Mouse (Mus musculus): Measurements from ENCODE around the gene 1700030J22Rik. TPM values are rescaled to one million over a fixed set of nuclear protein-coding genes. Genes with fewer than 3 reads are reported as not detected.

1700030J22Rik gene
- 0.44 TPM for polyA plus RNA-seq (2015; fragmentation: Illumina TruSeq; extraction: RNeasy Lipid Tissue Mini Kit (QIAGEN cat#74804); ENCODE audit: insufficient read depth, low read depth, low replicate concordance)

GRCm38 (mm10) chr8:116978631-116979256 lies at the start of gene 1700030J22Rik:
Gene 1700030J22Rik (minus strand): TSS chr8:116978959.

GRCm38 (mm10) chr8:116993095-116993867 lies 14.5 kb upstream of the 1700030J22Rik start, which contains the start of gene Gcsh:
Gene Gcsh (minus strand): TSS chr8:116993537.

GRCm38 (mm10) chr8:116943161-116943554 lies 35.6 kb downstream of the 1700030J22Rik start, which contains the start of gene Atmin:
Gene Atmin (plus strand): TSS chr8:116943393.

GRCm38 (mm10) chr8:116921337-116922059 lies 57.3 kb downstream of the 1700030J22Rik start, which contains the start of the genes Cmc2 and Cenpn:
Gene Cmc2 (minus strand): TSS chr8:116921455.
Gene Cenpn (plus strand): TSS chr8:116921730.

Other genes with a start within 250 kb of the 1700030J22Rik start
- gene Cdyl2, start 246.0 kb downstream of the 1700030J22Rik start, polyA plus RNA-seq (2015; fragmentation: Illumina TruSeq; extraction: RNeasy Lipid Tissue Mini Kit (QIAGEN cat#74804); ENCODE audit: insufficient read depth, low read depth, low replicate concordance) = 0.44 TPM
- 8.6 TPM for gene Cmc2, start 57.5 kb downstream of the 1700030J22Rik start, polyA plus RNA-seq (2015; fragmentation: Illumina TruSeq; extraction: RNeasy Lipid Tissue Mini Kit (QIAGEN cat#74804); ENCODE audit: insufficient read depth, low read depth, low replicate concordance)
- not detected for gene Cenpn, start 57.2 kb downstream of the 1700030J22Rik start, polyA plus RNA-seq (2015; fragmentation: Illumina TruSeq; extraction: RNeasy Lipid Tissue Mini Kit (QIAGEN cat#74804); ENCODE audit: insufficient read depth, low read depth, low replicate concordance)
- gene Atmin, start 35.6 kb downstream of the 1700030J22Rik start, polyA plus RNA-seq (2015; fragmentation: Illumina TruSeq; extraction: RNeasy Lipid Tissue Mini Kit (QIAGEN cat#74804); ENCODE audit: insufficient read depth, low read depth, low replicate concordance) = 2.3 TPM
- gene Gcsh, start 14.6 kb upstream of the 1700030J22Rik start, polyA plus RNA-seq (2015; fragmentation: Illumina TruSeq; extraction: RNeasy Lipid Tissue Mini Kit (QIAGEN cat#74804); ENCODE audit: insufficient read depth, low read depth, low replicate concordance) = 16.5 TPM
- 4.4 TPM for gene Pkd1l2, start 103.5 kb upstream of the 1700030J22Rik start, polyA plus RNA-seq (2015; fragmentation: Illumina TruSeq; extraction: RNeasy Lipid Tissue Mini Kit (QIAGEN cat#74804); ENCODE audit: insufficient read depth, low read depth, low replicate concordance)
- gene Bco1, start 116.9 kb upstream of the 1700030J22Rik start, polyA plus RNA-seq (2015; fragmentation: Illumina TruSeq; extraction: RNeasy Lipid Tissue Mini Kit (QIAGEN cat#74804); ENCODE audit: insufficient read depth, low read depth, low replicate concordance) = 0.35 TPM
- gene Gan, start 179.2 kb upstream of the 1700030J22Rik start, polyA plus RNA-seq (2015; fragmentation: Illumina TruSeq; extraction: RNeasy Lipid Tissue Mini Kit (QIAGEN cat#74804); ENCODE audit: insufficient read depth, low read depth, low replicate concordance) = 1.2 TPM

All from pancreas, adult 10 weeks (tissue).